Mouse (Mus musculus) adrenal gland, adult (tissue): ENCODE data around the gene Mroh7.
"Not testable (repeated sequence)": the region's sequence is repeated elsewhere in the genome, so short reads cannot be mapped to it uniquely, and the experiment has no call there.

ENCODE experiments used
- DNase-seq, 2 experiments: peaks; one replicate each; pipeline ENCODE4 v3.0.0; 2022 to 2023; ENCODE audit warnings: low spot score in 1 of 2; ENCODE audit not compliant: inconsistent age in 2 of 2

The Mroh7 gene

GRCm38 (mm10) chr4:106730814-106731213 lies at the start of gene Mroh7:
Gene Mroh7 (minus strand): TSS chr4:106730925.
- no peak for DNase-seq

DNA sequence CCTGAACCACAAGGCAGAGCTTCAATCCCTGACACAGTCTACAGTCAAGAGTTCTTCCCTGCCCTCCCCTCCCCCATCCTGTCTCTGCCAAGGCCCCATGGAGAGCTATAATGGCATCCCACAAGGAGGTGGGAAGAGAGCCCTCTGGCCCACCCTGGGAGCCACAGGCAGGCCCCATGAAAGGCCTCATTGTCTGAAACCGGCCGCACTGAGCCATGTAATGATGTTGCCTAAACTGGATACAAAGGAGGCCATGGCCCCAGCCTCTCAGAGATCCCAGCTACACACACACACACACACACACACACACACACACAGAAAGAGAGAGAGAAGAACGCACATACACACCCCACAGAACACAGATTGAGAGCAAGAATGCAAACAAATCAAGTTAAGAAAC lies 49.3 kb upstream of the Mroh7 start:
- no peak for DNase-seq

DNA sequence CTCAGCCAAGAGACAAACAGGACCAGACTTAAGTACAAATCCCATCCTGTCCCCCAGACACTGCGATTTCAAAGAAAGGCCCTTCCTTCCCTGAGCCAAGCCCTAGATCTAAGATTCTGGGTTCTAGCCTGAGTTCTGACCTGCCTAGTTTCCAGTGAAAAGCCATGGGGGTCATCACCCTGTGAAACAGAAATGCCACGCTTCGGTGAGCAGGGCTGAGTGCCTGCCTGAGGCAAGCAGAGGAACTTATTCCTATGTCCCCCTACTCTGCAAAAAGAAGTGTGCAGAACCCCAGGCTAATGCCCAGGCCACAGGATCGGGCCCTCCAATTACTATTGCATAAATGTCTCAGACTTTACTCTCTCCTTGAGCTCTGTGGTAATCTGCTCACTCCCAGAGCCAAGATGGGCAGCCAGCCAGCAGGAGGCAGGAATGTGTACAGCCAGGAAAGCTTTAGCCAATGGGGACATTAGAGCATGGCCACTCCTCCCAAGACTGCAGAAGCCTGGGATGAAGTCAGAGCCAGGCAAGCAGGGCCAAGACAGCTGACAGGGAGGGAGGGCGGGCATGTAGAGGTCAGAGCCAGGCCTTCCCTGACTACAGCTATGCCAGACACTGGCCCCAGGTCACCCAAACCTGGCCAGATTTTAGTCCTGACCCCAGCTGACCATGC lies 47.5 kb upstream of the Mroh7 start:
- peak; percentile 96 to 97 for DNase-seq

- DNase-seq: no peak
These were observed 46.3 kb upstream of the Mroh7 start for GRCm38 (mm10) chr4:106776998-106777397.

DNA sequence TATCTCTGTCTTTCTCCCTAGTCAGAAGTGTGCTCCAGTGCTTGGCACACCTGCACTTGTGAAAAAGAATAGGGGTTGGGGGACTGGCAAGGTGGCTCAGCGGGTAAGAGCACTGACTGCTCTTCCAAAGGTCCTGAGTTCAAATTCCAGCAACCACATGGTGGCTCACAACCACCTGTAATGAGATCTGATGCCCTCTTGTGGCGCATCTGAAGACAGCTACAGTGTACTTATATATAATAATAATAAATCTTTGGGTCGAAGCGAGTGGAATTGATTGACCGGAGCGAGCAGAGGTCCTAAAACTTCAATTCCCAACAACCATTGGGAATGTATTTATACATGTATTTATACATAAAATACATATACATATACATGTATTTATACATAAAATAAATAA lies 45.0 kb upstream of the Mroh7 start:
- DNase-seq: not testable (repeated sequence)

DNA sequence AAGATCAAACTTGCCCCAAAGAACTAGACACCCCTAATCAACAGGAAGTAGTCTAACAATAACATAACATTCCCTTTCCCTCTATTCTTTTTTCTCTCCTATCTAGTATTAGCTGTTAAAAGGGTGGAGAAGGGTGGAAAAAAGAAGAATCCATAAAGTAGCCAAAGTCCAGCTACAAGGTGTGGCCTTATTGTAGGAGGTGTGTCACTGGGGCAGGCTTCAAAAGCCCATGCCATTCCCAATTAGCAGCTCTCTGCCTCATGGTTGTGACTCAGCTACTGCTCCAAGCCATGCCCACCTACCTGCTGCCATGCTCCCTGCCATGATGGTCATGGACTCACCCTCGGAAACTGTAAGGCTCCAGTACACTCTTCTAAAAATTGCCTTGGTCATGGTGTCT lies 41.8 kb upstream of the Mroh7 start:
- DNase-seq: no peak

- no peak for DNase-seq
These were observed 38.6 kb upstream of the Mroh7 start for GRCm38 (mm10) chr4:106769306-106769705.

DNA sequence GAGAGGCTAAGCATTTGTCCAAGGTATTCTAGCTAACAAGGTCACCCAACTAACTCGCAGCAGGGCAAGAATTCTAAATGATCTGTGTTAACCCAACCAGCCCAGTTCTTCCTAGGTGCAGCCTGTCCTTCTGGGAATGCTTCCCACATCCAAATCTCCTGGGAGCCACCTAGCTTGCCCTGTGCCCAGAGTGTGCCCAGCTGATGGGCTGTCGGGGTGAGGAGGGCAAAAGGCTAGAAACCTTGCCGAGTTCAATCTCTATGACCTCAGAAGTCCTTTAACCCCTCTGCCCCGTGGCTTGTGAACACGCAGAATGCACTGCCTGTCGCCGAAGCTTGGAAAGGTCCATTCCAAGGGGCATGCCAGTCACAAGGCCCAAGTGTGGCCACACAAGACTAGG lies 33.4 kb upstream of the Mroh7 start:
- peak in 1 of 2 experiments; percentile 49 for DNase-seq

DNA sequence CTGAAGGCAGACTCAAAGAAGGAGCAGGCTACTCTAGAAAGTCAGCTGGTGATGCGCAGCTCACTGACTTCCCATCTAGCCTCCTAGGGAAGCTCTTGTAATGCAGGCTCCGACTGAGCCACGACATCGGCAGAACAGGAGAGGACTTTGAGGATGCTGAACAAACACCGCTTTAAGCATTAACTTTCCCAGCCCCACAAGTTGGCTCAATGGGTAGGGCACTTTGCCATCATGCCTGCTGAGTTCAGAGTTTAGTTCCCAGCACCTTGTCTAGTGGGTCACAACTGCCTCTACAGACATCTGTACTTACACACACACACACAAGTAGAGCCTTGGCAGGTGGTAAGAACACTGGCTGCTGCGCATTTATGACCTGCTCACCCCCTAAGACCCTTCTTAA lies 21.0 kb upstream of the Mroh7 start:
- DNase-seq: no peak

DNA sequence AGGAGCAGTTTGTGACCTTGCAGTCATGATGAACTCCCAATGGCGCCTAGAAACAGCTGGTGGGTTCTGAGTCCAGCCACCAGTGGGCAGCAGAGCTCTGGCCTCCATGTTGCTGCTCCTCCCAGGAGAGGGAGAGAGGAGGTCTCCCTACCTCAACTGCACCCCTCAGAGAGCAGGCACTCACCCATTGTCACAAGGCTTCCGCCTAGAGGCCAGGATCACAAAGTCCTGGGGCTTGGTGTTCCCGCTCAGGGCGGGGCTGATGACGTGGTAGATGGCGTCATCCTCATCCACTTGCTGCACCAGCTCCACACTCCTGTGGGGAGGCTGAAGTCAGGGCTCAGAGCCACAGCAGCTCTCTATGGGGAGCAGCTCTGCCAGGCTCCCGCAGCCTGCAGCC lies 19.0 kb upstream of the Mroh7 start:
- peak; percentile 82 to 85 for DNase-seq

- peak in 1 of 2 experiments; percentile 40 for DNase-seq
These were observed 16.4 kb upstream of the Mroh7 start for GRCm38 (mm10) chr4:106747001-106747580.

DNA sequence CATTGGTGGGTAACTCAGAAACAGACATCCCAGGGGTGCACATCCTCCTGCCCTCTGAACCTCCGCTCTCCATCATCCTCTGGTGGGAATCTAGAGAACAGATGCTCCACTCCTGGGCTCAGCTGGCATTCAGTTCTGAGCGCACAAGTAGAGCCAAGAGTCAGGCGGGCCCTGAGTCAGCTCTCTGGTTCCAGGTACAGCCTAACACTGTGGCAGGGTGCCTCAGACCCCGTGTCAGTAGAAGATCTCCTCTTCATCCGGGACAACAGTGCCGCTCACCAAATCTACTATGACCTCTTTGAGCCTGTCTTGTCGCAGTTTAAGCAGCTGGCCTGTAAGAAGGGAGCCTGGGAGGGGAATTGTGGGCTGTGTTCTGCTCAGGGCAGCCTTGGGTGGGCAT lies 15.1 kb upstream of the Mroh7 start:
- DNase-seq: no peak

GRCm38 (mm10) chr4:106737904-106738303 lies 7.2 kb upstream of the Mroh7 start:
- no peak for DNase-seq

- DNase-seq: not testable (repeated sequence)
These were observed 6.2 kb upstream of the Mroh7 start for GRCm38 (mm10) chr4:106736884-106737283.

- DNase-seq: no peak
These were observed 2.9 kb upstream of the Mroh7 start, which contains the start of gene Fam151a for GRCm38 (mm10) chr4:106733636-106734035. Gene Fam151a (plus strand): TSS chr4:106733889.

DNA sequence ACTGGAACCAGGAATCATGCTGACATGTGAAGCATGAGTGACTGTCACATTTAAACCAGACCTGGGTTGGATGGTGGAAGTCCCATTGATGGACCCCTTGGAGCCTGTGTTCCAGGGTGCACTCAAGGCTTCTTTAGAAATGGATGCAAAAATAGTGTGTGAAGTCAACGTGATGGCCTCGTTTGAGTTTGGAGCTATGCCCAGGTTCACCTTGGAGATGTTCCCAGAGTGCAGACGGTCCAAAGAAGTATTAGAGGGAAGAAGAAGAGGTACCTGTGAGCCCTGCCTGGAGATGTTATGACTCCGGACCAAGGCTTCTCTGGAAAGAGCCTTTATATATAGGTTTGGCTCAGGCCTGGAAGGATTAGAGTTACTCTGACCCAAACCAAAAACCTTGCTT lies 10.1 kb downstream of the Mroh7 start:
- peak in 1 of 2 experiments; percentile 45 for DNase-seq

DNA sequence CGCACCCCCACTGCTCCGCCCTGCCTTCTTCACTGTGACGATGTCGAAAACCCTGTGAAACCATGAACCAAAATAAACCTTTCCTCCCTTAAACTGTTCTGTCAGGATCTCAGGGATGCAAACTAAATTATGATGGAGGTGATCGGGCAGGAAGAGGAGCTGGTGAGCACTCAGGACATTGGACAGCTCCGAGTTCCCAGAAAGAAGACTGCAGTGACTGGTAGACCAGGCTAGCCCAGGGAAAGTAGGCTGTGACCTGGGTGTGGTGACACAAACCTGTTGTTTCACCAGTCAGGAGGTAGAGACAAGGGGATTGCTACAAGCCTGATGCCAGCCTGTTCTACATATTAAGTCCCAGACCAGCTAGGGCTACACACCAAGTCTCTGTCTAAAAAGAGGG lies 17.1 kb downstream of the Mroh7 start:
- DNase-seq: no peak

DNA sequence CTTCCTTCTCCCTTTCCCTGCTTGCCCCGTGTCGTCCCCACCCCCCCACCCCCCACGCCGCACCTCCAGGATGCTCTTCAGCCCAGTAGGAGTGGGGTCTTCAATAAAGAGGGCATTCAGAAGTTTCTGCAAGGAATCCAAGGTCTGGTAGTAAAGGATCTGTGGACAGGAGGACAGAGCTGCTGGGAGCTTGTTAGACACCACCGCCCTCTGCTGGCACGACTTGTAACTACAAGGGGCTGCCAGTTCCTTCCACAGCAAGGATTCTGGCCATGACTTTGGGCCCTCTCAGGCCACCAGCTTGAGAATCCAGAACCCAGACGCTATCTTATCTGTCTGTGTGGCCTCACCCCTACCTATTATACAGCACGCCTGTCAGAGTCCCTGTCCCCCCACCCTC lies 22.3 kb downstream of the Mroh7 start:
- DNase-seq: peak; percentile 79 to 91

DNA sequence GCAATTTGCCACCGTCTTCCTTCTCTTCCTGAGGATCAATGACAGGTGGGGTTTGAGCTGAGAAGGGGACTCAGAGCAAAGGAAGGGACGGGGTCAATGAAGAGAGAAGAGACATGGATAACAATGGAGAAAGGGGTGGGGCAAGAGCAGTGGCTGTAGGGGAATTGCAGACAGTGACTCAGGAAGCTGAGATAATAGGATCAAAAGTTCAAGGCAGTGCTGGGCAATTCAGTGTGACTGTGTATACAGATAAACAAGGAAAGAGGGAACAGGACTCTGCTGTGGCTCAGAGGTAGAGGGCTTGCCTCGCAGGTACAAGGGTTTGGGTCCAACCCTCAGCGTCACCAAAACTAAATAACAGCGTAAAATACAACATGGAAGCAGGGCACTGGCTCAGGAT lies 22.8 kb downstream of the Mroh7 start:
- DNase-seq: peak; percentile 52 to 83

- no peak for DNase-seq
These were observed 25.5 kb downstream of the Mroh7 start for GRCm38 (mm10) chr4:106705096-106705665.

DNA sequence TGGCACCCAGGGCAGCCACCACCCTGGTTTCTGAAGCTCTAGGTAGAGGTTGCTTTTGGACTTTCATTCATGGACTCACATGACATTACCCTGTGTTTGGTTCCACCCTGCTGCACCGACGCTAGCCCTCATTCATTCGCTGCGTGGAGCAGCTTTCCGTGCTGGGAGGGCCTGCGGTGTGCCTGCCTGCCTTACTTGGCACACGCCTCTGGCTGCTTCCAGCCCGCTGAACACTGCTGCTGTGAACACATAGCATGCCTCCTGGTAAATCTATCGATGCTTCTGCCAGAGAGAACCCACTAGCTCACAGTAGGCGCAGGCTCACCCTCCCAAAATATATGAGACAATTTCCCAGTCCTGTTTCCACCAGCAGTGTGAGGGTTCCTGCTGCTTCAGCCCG lies 26.3 kb downstream of the Mroh7 start:
- DNase-seq: no peak

DNA sequence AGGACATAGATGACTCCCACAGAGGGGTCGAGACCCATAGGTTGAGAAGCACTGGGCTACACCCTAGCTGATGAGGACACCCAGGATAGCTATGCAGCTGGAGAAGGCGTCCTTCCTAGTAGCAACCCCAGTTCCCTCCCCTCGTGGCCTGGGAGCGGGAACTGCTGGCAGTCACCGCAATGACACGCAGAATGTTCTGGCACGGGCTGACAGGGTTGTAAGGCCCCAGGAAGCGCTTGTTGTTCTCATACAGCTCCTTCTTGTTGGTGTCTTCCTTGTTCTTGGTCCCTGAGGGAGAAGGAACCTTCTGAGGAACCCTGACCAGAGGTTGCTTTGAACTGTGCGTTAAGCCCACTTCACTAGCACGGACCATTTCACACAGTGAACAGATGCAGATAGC lies 26.8 kb downstream of the Mroh7 start:
- DNase-seq: no peak

DNA sequence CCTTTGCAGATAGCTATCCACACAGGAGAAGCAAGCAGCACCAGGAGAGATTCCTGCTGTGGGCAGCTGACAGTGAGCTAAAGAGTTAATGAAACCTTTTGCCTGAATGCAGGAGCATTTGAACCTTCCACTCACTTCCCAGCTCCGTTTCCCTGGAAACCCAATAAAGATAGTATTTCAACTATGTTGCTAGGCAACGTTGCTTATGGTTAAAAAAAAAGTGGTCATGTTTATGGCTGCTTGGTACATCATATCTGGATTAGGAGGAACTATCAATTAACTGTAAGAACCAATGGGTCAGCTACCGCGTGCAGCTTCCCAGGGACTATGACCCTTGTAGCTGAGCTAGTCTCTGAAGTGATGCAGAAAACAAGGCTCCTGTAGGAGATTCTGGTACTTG lies 29.9 kb downstream of the Mroh7 start:
- no peak for DNase-seq
